Mouse (Mus musculus) bone marrow, adult 2 months (tissue): ENCODE measurements around the gene Glb1. TPM values are rescaled to one million over a fixed set of nuclear protein-coding genes. Genes with fewer than 3 reads are reported as not detected.

Source experiments
- H3K27ac ChIP-seq: fragments of 200-500 bp; 2 replicates; pipeline ENCODE4 v1.5.1; 2012; ENCODE audit warnings: low read depth, mild to moderate bottlenecking, control low read depth, inconsistent platforms, low read length; ENCODE audit not compliant: control insufficient read depth, poor library complexity, insufficient read depth
- H3K4me1 ChIP-seq: fragments of 200-500 bp; 2 replicates; pipeline ENCODE4 v1.6.1; 2011; ENCODE audit warnings: low read length; ENCODE audit not compliant: control insufficient read depth, insufficient read depth
- H3K4me3 ChIP-seq: fragments of 200-500 bp; replicated peaks from 2 replicates; pipeline ENCODE3; 2011; ENCODE audit warnings: mild to moderate bottlenecking, low read depth, low read length, control low read depth; ENCODE audit not compliant: control insufficient read depth
- CTCF ChIP-seq: fragments of 200-500 bp; IDR thresholded peaks from 2 replicates; pipeline ENCODE4 v1.5.1; 2011; ENCODE audit warnings: low read length, control low read depth; ENCODE audit not compliant: control insufficient read depth, insufficient read depth
- POLR2A ChIP-seq: fragments of 200-500 bp; IDR thresholded peaks from 2 replicates; pipeline ENCODE4 v1.6.1; 2011; ENCODE audit warnings: low read depth, mild to moderate bottlenecking, control low read depth, low read length, borderline replicate concordance; ENCODE audit not compliant: control insufficient read depth
- WGBS: fragments of 180-500 bp; shearing (Covaris S2); methylation state at CpG from one replicate; pipeline ENCODE4 v1.1.7; 2018; 5-methylcytosine and 5-hydroxymethylcytosine counted together
- polyA plus RNA-seq: library from polyadenylated mRNA; stranded (reverse); fragments of >200 nt; gene quantifications from 2 replicates; pipeline ENCODE4 v1.2.4, GENCODE M21; 2011; ENCODE audit warnings: low replicate concordance; ENCODE audit not compliant: missing spikeins, insufficient read depth, insufficient read length

Gene Glb1
- polyA plus RNA-seq, 1 experiment: 11.0 TPM

DNA sequence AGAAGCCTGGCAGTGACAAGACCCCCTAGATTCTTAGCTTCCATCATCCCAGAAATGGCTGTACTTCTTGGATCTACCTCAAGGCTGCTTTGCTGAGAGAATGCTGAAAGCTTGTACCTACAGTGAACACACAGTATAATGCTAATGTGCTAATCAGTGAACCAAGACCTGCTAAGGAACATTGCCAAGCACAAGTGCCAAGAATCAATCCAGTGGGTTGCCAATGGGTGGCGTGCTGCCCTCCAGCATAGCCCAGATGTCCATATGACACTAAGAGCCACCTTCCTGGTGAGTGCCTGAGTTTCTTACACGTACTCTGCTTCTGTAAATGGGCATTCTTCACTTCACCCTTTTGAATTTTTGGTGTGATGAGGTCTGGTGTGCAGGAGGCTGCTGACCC lies 6.8 kb downstream of the Glb1 start:
- Histone ChIP-seq H3K4me1 (no peaks in the 10 kb centered on the region; the same call in 1 of the 2 replicates), H3K27ac (no peak overlapping the region), H3K4me3 (no peak overlapping the region)
- TF ChIP-seq POLR2A: no peak
- no peak for TF ChIP-seq CTCF
- WGBS: 82% methylated on average over 2 of the region's 2 CpGs

DNA sequence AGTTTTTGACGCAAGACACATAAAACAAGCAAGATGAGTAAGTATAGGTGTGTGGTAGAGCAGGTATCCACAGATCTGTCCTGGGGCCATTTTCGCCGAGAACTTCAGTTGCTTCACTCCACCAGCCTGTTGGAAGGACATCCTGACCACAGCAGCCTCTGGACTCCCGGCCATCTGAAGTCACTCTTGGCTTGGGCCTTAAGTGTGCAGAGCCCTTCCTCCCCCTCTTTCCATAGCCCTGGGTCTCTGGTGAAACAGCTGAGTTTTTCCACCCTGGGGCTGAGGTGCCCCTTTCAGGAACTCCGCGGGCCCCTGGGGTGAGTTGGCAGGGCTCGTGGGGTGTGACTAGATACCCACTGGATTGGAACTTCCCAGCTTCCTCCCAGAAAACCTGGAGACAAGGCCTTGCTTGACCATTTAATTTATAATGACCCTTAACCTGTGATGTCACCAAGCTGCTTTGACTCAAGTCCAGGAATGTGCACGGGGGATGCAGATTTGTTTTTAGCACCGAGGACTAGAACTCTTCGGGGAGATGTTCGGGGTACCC lies 9.5 kb downstream of the Glb1 start:
- no peak overlapping the region for H3K4me3 ChIP-seq
- no peak overlapping the region for H3K27ac ChIP-seq
- H3K4me1 ChIP-seq: no peaks in the 10 kb centered on the region; the same call in 1 of the 2 replicates
- WGBS: 91% methylated on average over 11 of the region's 11 CpGs
- TF ChIP-seq POLR2A (no peak), CTCF (no peak)

DNA sequence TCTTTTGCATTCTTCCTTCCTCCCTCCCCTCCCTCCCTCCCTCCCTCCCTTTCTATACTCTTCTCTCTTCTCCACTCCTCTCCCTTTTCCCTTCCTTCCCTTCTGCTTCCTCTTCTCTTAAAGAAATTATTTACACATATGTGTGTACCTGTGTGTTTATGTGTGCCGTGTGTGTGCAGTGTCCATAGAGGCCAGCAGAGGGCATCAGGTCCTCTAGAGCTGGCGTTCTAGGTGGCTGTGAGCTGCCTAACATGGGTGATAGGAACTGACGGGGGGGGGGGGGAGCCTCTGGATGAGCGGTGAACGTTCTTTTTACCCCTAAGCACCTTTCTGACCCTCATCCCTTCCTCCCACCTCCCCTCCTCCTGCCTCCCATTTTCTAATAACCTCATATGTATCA lies 10.4 kb downstream of the Glb1 start:
- H3K4me1 ChIP-seq: no peaks in the 10 kb centered on the region; the same call in 1 of the 2 replicates
- H3K27ac ChIP-seq: no peak overlapping the region
- TF ChIP-seq POLR2A: no peak
- H3K4me3 ChIP-seq: no peak overlapping the region
- 81% methylated on average over 5 of the region's 5 CpGs for WGBS

DNA sequence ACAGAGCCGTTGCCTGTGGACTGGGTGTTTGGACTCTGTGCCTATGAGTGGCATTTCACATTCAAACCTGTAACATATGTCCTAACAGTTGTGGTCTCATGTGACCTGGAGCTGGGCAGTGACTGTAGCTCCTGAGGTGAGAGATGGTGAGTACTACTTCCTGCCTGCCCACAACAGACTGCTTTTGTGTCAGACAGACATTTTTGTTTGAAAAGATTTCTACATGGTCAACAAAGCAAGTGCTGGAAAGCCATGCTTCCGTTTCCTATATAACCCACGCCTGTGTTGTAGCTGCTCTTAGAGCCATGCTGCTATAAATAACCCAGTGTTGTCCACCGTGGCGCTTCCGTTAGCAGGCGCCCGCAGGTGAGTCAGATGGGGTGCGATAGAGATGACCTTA lies 11.5 kb downstream of the Glb1 start:
- no peaks in the 10 kb centered on the region; the same call in 1 of the 2 replicates for H3K4me1 ChIP-seq
- H3K4me3 ChIP-seq: no peak overlapping the region
- no peak for TF ChIP-seq POLR2A
- TF ChIP-seq CTCF: no peak
- no peak overlapping the region for H3K27ac ChIP-seq
- 82% methylated on average over 9 of the region's 9 CpGs for WGBS

DNA sequence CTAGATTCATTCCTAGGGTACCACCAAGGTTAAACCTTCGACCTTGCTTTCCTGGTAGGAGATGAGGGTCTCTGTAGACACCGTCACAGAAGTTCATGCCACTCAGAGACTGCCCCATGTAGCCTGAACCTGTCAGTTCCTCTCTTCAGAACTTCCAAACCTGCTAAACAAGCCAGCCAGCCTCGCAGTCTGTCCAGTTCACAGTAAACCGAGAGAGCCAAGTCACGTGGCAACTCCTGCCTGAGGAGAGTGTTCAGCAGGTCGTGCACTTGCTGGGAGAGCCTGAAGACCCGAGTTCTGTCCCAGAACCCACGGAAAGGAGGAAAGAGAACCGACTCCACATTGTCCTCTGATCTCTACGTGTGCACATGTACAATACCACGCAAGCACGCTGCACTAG lies 13.0 kb downstream of the Glb1 start:
- no peaks in the 10 kb centered on the region; the same call in 1 of the 2 replicates for H3K4me1 ChIP-seq
- no peak overlapping the region for H3K4me3 ChIP-seq
- 86% methylated on average over 12 of the region's 12 CpGs for WGBS
- no peak overlapping the region for H3K27ac ChIP-seq
- TF ChIP-seq CTCF (no peak), POLR2A (no peak)

DNA sequence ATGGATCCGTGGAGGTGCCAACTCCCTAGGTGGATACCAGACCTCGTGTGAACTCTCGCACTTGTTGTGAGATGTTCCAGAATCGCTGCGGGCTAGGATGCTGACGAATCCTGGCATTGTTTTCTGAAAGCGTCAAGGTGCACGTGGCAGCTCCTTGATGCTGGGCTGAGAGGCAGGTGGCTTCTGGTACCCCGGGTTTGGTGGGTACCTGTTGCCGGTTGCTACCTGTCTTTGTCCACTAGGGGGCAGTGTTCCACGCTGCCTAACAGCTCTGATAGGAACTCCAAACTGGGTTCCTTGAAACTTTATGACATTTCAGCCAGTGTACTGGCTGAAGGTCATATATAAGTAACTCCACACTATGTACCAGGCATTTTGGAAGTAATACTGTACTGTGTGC lies 14.8 kb downstream of the Glb1 start:
- no peak for TF ChIP-seq POLR2A
- peak; percentile 85 for TF ChIP-seq CTCF
- Histone ChIP-seq H3K27ac (no peak overlapping the region), H3K4me1 (no peaks in the 10 kb centered on the region; the same call in 1 of the 2 replicates), H3K4me3 (no peak overlapping the region)
- WGBS: 50% methylated on average over 11 of the region's 11 CpGs

DNA sequence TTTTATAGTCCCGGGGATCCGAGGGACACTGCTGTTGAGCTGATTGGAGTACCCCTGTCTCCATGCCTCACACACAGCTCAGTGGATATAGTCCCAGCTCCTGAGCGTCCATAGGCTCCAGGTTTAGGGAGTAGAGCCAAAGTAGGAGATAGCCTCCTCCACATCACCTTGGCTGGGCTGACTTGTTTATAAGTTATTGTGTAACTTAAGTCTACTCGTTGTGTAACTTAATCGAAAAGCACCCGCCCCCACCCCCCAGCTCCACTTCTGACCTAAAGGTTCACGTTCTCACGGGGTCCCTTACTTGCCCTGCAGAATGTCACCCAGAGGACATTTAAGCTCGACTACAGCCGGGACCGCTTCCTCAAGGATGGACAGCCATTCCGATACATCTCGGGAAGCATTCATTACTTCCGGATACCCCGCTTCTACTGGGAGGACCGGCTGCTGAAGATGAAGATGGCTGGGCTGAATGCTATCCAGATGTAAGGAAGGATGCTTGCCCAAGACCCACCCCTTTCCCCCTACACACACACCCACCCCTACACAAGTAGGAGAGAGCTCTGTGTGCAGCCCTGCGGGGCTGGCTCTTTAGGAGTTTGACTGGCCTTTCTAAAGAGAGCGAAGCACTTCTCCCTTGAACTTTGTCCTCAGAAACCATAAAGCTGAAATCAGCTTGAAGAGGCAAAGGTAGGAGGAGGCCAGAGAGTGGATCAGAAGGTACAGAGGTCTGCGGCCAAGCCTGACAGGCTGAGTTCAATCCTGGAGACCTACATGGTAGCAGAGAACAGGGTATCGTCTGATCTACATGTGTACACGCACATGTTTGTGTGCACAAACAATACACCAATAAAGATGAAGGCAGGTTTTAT lies 16.0 kb downstream of the Glb1 start:
- no peak overlapping the region for H3K4me3 ChIP-seq
- WGBS: 80% methylated on average over 21 of the region's 21 CpGs
- TF ChIP-seq CTCF (no peak), POLR2A (no peak)
- H3K4me1 ChIP-seq: no peaks in the 10 kb centered on the region; the same call in 1 of the 2 replicates
- H3K27ac ChIP-seq: no peak overlapping the region

DNA sequence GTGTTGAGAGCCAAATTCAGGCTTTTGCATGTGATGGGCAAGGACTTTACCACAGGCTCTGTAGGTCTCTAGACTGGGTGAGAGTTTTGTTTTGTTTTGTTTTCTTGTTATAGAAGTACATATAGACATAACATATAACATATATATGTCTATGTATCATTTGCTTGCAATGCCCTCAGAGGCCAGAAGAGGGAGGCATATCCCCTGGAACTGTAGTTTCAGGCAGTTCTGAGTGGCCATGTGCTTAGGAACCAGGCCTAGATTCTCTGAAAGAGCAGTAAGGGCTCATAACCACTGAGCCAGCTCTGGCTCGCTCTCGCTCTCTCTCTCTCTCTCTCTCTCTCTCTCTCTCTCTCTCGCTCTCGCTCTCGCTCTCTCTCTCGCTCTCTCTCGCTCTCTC lies 17.3 kb downstream of the Glb1 start:
- TF ChIP-seq POLR2A (no peak), CTCF (peak; percentile 53)
- WGBS: 74% methylated on average over 7 of the region's 7 CpGs
- Histone ChIP-seq H3K4me1 (no peaks in the 10 kb centered on the region), H3K27ac (no peak overlapping the region), H3K4me3 (no peak overlapping the region)

DNA sequence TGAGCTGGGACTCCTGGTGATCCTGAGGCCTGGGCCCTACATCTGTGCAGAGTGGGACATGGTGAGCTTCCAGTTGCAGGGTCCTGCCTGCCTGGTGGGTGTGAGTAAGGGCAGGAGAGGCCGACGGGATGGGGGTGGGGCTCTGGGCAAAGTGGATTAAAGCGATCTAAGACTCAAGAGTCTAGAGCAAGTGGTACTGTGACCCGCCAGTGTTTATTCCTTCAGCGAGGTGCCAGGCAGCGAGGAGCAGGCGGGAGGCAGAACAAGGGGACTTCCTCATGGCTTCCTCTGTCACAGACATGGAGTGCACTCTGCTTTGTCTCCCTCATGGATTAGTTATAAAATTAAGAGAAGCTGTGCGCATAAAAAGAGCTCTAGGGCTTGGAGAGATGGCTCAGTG lies 19.6 kb downstream of the Glb1 start:
- Histone ChIP-seq H3K4me1 (no peaks in the 10 kb centered on the region), H3K27ac (no peak overlapping the region), H3K4me3 (no peak overlapping the region)
- WGBS: 85% methylated on average over 8 of the region's 8 CpGs
- no peak for TF ChIP-seq POLR2A
- no peak for TF ChIP-seq CTCF
